Mouse (Mus musculus) G1E (cell line): ENCODE measurements around the gene 4930415O20Rik. TPM values are rescaled to one million over a fixed set of nuclear protein-coding genes. Genes with fewer than 3 reads are reported as not detected.

Source experiments
- ATAC-seq: 2 replicates; pipeline ENCODE4 v1.8.0; 2016; ENCODE audit warnings: mild to moderate bottlenecking; ENCODE audit not compliant: insufficient number of reproducible peaks, poor library complexity, low FRiP score, severe bottlenecking; ENCODE audit errors: extremely low read depth
- DNase-seq: peaks from one replicate; pipeline ENCODE4 v3.0.0; 2012; ENCODE audit warnings: low spot score
- H3K27me3 ChIP-seq: 2 replicates; pipeline ENCODE4 v1.6.1; 2012; ENCODE audit warnings: mild to moderate bottlenecking, low read length, inconsistent platforms; ENCODE audit not compliant: insufficient read depth
- H3K36me3 ChIP-seq: replicated peaks from 2 replicates; pipeline ENCODE3; 2012; ENCODE audit warnings: mild to moderate bottlenecking, inconsistent platforms
- H3K4me1 ChIP-seq: 2 replicates; pipeline ENCODE4 v1.6.1; 2012; ENCODE audit warnings: low read depth, low read length, inconsistent platforms, mixed read lengths; ENCODE audit not compliant: insufficient read depth
- H3K4me3 ChIP-seq: 2 replicates; pipeline ENCODE4 v1.5.1; 2012; ENCODE audit warnings: low read depth, mild to moderate bottlenecking, inconsistent platforms, low read length, moderate library complexity, mixed read lengths
- H3K9me3 ChIP-seq: replicated peaks from 2 replicates; pipeline ENCODE4 v1.6.1; 2012; ENCODE audit warnings: inconsistent platforms
- CTCF ChIP-seq: IDR thresholded peaks from 2 replicates; pipeline ENCODE4 v1.5.1; 2012; ENCODE audit warnings: low read depth, low read length, inconsistent platforms, mixed read lengths
- GATA1 ChIP-seq: IDR thresholded peaks from 2 replicates; pipeline ENCODE4 v1.6.1; 2012; ENCODE audit warnings: borderline replicate concordance, low read length, inconsistent platforms, mixed read lengths
- GATA2 ChIP-seq: IDR thresholded peaks from 2 replicates; pipeline ENCODE4 v1.6.1; 2012; ENCODE audit warnings: low read depth, low read length, inconsistent platforms, borderline replicate concordance
- POLR2AphosphoS5 ChIP-seq: IDR thresholded peaks from 2 replicates; pipeline ENCODE4 v1.6.1; 2012; ENCODE audit warnings: low read depth, low read length, inconsistent platforms; ENCODE audit not compliant: insufficient replicate concordance
- TAL1 ChIP-seq: conservative IDR thresholded peaks from 2 replicates; pipeline ENCODE4 v1.6.1; 2012; ENCODE audit warnings: low read depth, low read length, inconsistent platforms, mixed read lengths
- polyA plus RNA-seq: library from polyadenylated mRNA; stranded (reverse); fragments of >175 nt; gene quantifications from 2 replicates; pipeline ENCODE4 v1.2.3, GENCODE M21; 2012
- total RNA-seq, 2 experiments: library from RNA; stranded (forward) in 1 of 2; stranded (reverse) in 1 of 2; fragments of 200-1000 nt in 1 of 2; fragments of >200 nt in 1 of 2; fragmentation: Nextera tagmentation in 1 of 2; gene quantifications; 2 replicates each; pipeline ENCODE4 v1.2.3; 2014 to 2017

4930415O20Rik gene
- total and polyA plus RNA-seq, 3 experiments = not detected

GRCm38 (mm10) chr15:98626078-98626477 lies 55.3 kb downstream of the 4930415O20Rik start:
- Histone ChIP-seq H3K4me3 (no peak overlapping the region), H3K4me1 (0 out of 2 replicates have a peak, but pooled peaks cover 3% of the 10 kb centered on the region), H3K9me3 (no peaks in the 10 kb centered on the region), H3K36me3 (no peaks in the 10 kb centered on the region), H3K27me3 (peaks cover 68% of the 10 kb centered on the region)
- no peak for DNase-seq
- no peak for ATAC-seq
- TF ChIP-seq TAL1 = no peak
- no peak for TF ChIP-seq GATA1
- no peak for TF ChIP-seq GATA2
- TF ChIP-seq POLR2AphosphoS5 = no peak
- TF ChIP-seq CTCF = no peak

DNA sequence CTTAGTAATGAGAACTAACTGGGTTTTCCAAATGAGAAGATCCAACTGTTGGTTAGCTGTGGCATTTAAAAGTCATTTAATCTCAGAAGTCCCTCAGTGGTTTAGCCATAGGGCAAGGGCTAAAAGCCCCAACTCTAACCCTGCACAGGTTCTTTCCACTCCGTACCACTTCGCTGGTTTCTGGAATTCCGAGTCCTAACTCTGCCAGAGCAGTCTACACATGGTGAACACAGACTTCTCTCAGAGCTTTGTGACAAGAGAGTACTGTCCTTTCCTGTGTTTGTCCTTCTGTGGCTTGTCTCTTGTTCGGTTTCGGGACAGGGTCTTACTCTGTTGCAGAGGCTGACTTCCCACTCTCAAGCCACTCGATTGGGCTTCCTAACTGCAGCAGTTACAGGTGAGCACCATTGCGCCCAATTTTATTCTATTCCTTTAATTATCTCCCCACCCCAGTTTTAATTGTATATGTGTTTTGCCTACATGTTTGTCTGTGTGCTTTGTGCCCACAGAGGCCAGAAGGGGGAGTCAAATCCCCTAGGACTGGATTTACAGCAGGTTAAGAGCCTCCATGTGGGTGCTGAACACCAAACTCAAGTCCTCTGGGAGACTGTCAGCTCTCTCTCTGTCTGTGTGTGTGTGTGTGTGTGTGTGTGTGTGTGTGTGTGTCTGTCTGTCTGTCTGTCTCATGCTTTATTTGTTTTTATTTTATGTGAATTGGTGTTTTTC lies 55.8 kb downstream of the 4930415O20Rik start:
- TF ChIP-seq GATA2 (no peak), CTCF (no peak), TAL1 (no peak), GATA1 (no peak), POLR2AphosphoS5 (no peak)
- DNase-seq (no peak), ATAC-seq (no peak)
- Histone ChIP-seq H3K4me3 (no peak overlapping the region), H3K27me3 (peaks cover 71% of the 10 kb centered on the region), H3K36me3 (no peaks in the 10 kb centered on the region), H3K9me3 (no peaks in the 10 kb centered on the region), H3K4me1 (peaks cover 5% of the 10 kb centered on the region)

DNA sequence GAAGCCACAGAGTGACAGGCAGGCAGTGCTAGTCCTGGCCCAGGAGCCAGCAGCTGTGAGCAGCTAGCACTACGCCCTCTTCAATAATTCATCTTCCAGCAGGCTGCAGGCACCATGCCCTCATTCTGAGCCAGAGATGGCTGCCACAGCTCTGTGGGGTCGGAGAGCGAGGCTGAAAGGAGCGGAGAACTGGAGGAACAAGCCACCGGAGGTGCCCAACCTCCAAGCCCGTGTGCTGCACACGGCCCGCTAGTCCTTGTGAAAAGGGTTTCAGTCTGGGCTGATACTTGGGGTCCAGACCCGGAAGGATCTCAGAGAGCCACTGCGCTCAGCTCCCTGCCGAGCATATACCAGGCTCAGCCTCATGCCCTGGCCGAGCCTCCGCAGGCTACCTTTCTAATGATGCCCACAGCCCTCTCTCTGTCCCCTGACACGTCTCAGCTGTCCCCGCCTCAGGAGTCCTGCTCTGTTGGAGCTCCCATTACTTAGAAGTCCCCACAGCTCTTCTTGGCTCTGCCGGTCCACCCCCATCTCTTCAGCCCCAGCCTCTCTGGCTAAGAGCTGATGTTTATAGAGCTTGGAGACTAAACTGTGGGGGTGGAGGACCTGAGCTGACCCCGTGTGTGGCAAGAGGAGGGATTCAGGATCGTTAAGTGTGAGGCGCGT lies 57.9 kb downstream of the 4930415O20Rik start:
- peaks cover 75% of the 10 kb centered on the region for H3K27me3 ChIP-seq

GRCm38 (mm10) chr15:98629464-98629863 lies 58.7 kb downstream of the 4930415O20Rik start:
- Histone ChIP-seq H3K27me3 (peaks cover 80% of the 10 kb centered on the region), H3K4me3 (no peak overlapping the region), H3K4me1 (peaks cover 24% of the 10 kb centered on the region), H3K36me3 (no peaks in the 10 kb centered on the region), H3K9me3 (no peaks in the 10 kb centered on the region)
- TF ChIP-seq POLR2AphosphoS5 = no peak
- no peak for TF ChIP-seq TAL1
- TF ChIP-seq CTCF = no peak
- no peak for TF ChIP-seq GATA2
- TF ChIP-seq GATA1 = no peak
- ATAC-seq (no peak), DNase-seq (no peak)

More for the DNA sequence above, 57.9 kb downstream of the 4930415O20Rik start:
- H3K9me3 ChIP-seq = no peaks in the 10 kb centered on the region
- peaks cover 16% of the 10 kb centered on the region for H3K4me1 ChIP-seq
- no peak overlapping the region for H3K4me3 ChIP-seq
- no peak for DNase-seq
- TF ChIP-seq POLR2AphosphoS5 (no peak), GATA2 (no peak), GATA1 (no peak), CTCF (no peak), TAL1 (no peak)
- no peak for ATAC-seq
- no peaks in the 10 kb centered on the region for H3K36me3 ChIP-seq

DNA sequence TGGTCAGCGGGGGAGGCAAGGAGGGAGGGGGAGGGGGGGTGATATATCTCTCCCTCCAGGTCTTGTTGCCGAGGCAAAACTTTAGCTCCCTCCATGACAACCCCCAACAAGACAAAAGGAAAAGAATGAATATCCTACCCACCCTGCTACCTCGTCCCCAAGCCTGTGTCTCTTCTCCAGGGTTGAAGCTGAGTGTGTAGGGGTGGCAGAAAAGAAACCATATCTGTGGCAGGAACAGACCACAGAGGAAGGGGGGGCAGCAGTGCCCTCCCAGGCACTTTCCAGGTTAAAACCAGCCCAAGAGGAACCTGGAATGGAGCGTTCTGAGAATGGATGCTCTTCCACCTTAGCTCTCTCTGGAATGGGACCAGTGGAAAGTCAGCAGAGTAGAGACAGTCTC lies 59.7 kb downstream of the 4930415O20Rik start, which contains the start of gene Cacnb3:
Gene Cacnb3 (plus strand): TSS at position 301 of the 400 bp plus-strand sequence.
- H3K4me1 ChIP-seq = peaks cover 34% of the 10 kb centered on the region
- no peak for ATAC-seq
- no peaks in the 10 kb centered on the region for H3K36me3 ChIP-seq
- H3K27me3 ChIP-seq = peaks cover 84% of the 10 kb centered on the region
- TF ChIP-seq GATA2 (no peak), TAL1 (no peak), GATA1 (no peak), POLR2AphosphoS5 (no peak), CTCF (no peak)
- H3K9me3 ChIP-seq = no peaks in the 10 kb centered on the region
- no peak for DNase-seq
- no peak within 1 kb of the TSS for H3K4me3 ChIP-seq

DNA sequence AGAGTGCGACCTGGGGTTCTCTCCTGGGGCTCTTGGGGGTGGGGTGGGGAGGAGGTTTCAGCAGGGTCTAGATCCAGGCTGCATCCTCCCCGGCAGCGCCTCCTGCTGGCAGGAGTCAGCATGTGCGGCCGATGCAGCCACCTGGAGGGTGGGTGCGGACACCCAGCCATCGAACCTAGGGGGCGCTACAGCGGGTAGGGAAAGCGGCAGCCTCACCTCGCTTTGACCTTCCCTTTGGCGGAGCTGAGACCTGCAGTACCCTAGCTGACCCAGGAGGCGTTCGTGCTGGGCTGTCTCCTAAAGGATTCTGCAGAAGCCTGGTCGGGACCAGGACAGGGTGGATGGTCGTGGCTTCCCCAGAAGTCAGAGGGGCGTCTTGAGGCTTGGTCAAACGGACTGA lies 60.7 kb downstream of the 4930415O20Rik start:
- Histone ChIP-seq H3K4me1 (peaks cover 40% of the 10 kb centered on the region), H3K9me3 (no peaks in the 10 kb centered on the region), H3K4me3 (no peak overlapping the region), H3K36me3 (no peaks in the 10 kb centered on the region), H3K27me3 (peaks cover 92% of the 10 kb centered on the region)
- DNase-seq = peak; percentile 47
- ATAC-seq = no peak
- peak; percentile 84 for TF ChIP-seq CTCF
- no peak for TF ChIP-seq GATA2
- TF ChIP-seq POLR2AphosphoS5 = no peak
- TF ChIP-seq TAL1 = no peak
